Mouse (Mus musculus) liver, embryonic 11.5 days (tissue): Measurements from ENCODE around the gene Gm10226. TPM values are rescaled to one million over a fixed set of nuclear protein-coding genes. Genes with fewer than 3 reads are reported as not detected.
"Not testable (repeated sequence)": the region's sequence is repeated elsewhere in the genome, so short reads cannot be mapped to it uniquely, and the experiment has no call there.

Experiments used
- ATAC-seq: fragments of 200-750 bp; cut with Nextera tagmentation; replicated peaks from 2 replicates; pipeline ENCODE4 v1.8.0; 2017; ENCODE audit warnings: moderate number of reproducible peaks, mild to moderate bottlenecking, moderate TSS enrichment, moderate library complexity; ENCODE audit not compliant: low FRiP score
- DNase-seq: peaks from one replicate; pipeline ENCODE4 v3.0.0-alpha.2; 2017; ENCODE audit warnings: low spot score
- H3K27ac ChIP-seq: fragments of 300-500 bp; sonication (generic); 2 replicates; pipeline ENCODE4 v1.5.1; 2014; ENCODE audit warnings: mild to moderate bottlenecking, low read depth, low read length, control low read depth
- H3K27me3 ChIP-seq: fragments of 300-500 bp; sonication (generic); replicated peaks from 2 replicates; pipeline ENCODE4 v1.6.1; 2014; ENCODE audit warnings: low read length, mixed read lengths; ENCODE audit not compliant: control insufficient read depth, insufficient read depth
- H3K36me3 ChIP-seq: fragments of 300-500 bp; sonication (generic); 2 replicates; pipeline ENCODE4 v1.6.1; 2014; ENCODE audit warnings: mild to moderate bottlenecking, low read length, moderate library complexity, mixed read lengths; ENCODE audit not compliant: control insufficient read depth, insufficient read depth
- H3K4me1 ChIP-seq: fragments of 300-500 bp; sonication (generic); replicated peaks from 2 replicates; pipeline ENCODE4 v1.6.1; 2014; ENCODE audit warnings: low read length, mixed read lengths; ENCODE audit not compliant: control insufficient read depth, insufficient read depth
- H3K4me2 ChIP-seq: fragments of 300-500 bp; sonication (generic); 2 replicates; pipeline ENCODE4 v1.6.1; 2014; ENCODE audit warnings: mild to moderate bottlenecking, control low read depth, moderate library complexity
- H3K4me3 ChIP-seq: fragments of 300-500 bp; sonication (generic); 2 replicates; pipeline ENCODE4 v1.5.1; 2014; ENCODE audit warnings: low read depth, low read length, control low read depth
- H3K9ac ChIP-seq: fragments of 300-500 bp; sonication (generic); 2 replicates; pipeline ENCODE4 v1.6.1; 2014; ENCODE audit warnings: low read depth, low read length, control low read depth
- H3K9me3 ChIP-seq: fragments of 300-500 bp; sonication (generic); 2 replicates; pipeline ENCODE4 v1.6.1; 2016; ENCODE audit warnings: low read length, inconsistent platforms, mixed read lengths; ENCODE audit not compliant: control insufficient read depth
- WGBS: fragments of 180-500 bp; shearing (Covaris S2); extraction: QIAGEN DNeasy Blood & Tissue Kit; methylation state at CpG from one replicate; pipeline ENCODE4 v1.1.7; 2014; 5-methylcytosine and 5-hydroxymethylcytosine counted together
- polyA plus RNA-seq: library from polyadenylated mRNA; unstranded; fragments of >200 nt; fragmentation: Nextera tagmentation; extraction: Ambion mirVana; gene quantifications from 2 replicates; pipeline ENCODE4 v1.2.1, GENCODE M21; 2014

Gm10226 gene
- polyA plus RNA-seq, result 6.1 and 8.7 TPM in 2 replicates

DNA sequence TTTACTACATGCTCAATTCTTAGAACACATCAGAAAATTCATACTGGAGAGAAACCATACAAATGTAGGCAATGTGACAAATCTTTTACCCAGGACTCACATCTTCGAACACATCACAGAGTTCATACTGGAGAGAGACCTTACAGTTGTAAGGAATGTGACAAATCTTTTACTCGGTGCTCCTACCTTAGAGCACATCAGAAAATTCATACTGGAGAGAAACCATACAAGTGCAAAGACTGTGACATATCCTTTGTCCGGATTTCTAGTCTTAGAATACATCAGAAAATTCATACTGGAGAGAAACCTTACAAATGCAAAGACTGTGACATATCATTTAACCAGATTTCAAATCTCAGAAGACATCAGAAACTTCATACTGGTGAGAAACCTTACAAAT, at the start of gene Gm10226:
Gene Gm10226, plus strand, starts transcription at position 301 of the 400 bp plus-strand sequence.
- no peak within 1 kb of the TSS for H3K4me2 ChIP-seq
- H3K4me1 ChIP-seq, result no peaks in the 10 kb centered on the region
- H3K36me3 ChIP-seq, result no peaks in the 10 kb centered on the region
- no peak within 1 kb of the TSS for H3K9ac ChIP-seq
- H3K4me3 ChIP-seq, result no peak within 1 kb of the TSS
- H3K27me3 ChIP-seq, result no peaks in the 10 kb centered on the region
- H3K9me3 ChIP-seq, result no peaks in the 10 kb centered on the region
- no peak within 1 kb of the TSS for H3K27ac ChIP-seq
- no peak for DNase-seq
- 80% methylated on average over 3 of the region's 3 CpGs for WGBS
- no peak for ATAC-seq

DNA sequence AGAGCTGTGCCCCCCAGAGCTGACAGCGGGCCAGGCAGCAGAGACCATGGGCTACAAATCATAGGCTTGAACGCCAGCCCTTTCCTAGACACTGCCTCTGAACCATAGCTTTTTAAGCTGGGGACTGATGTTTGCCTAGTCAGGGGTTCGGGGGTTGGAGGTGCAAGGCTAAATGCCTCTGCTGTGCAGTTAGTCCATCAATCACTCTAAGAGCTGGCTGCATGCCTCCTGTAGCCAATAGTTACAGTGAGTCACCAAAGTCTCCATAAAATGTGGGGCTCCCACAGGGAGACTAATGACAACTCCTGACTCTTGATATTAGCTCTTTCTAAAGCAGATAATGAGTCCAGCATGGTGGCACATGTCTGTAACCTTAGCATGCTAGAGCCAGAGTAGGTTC, 42.9 kb upstream of the Gm10226 start:
- Histone ChIP-seq H3K4me1 (peaks cover 3% of the 10 kb centered on the region; the same call in 1 of the 2 replicates), H3K36me3 (no peaks in the 10 kb centered on the region), H3K27me3 (no peaks in the 10 kb centered on the region), H3K9me3 (no peaks in the 10 kb centered on the region), H3K4me3 (no peak overlapping the region), H3K9ac (no peak overlapping the region), H3K27ac (no peak overlapping the region), H3K4me2 (no peak overlapping the region)
- WGBS, result 64% methylated on average over 3 of the region's 3 CpGs
- no peak for ATAC-seq
- DNase-seq, result no peak

DNA sequence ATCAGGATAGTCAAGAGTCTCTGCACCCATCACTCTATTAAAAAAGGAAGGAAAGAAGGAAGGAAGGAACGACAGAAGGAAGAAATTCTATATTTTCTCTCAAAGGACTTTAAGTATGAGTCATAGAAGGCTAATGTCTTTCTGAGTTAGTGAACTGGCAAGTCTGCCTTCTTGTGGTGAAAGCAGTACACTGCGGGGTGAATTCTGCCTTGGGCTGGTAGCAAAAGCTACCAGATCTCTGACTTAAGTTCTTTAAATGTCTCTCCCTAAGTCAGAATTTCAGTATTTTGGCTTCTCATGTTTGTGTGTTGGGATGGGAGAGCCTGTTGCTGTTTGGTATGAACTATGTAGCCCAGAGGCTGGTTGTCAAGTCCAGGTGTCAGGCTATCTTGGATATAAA, 41.7 kb upstream of the Gm10226 start:
- no peak for DNase-seq
- Histone ChIP-seq H3K4me2 (peak overlapping the region; percentile 62), H3K27ac (peak overlapping the region; percentile 65; the same call in 1 of the 2 replicates), H3K36me3 (no peaks in the 10 kb centered on the region), H3K4me3 (peak overlapping the region; percentile 52), H3K4me1 (peaks cover 3% of the 10 kb centered on the region; the same call in 1 of the 2 replicates), H3K9me3 (no peaks in the 10 kb centered on the region), H3K27me3 (no peaks in the 10 kb centered on the region), H3K9ac (peak overlapping the region; percentile 53)
- 19% methylated on average over 2 of the region's 2 CpGs for WGBS
- peak; percentile 43 for ATAC-seq

DNA sequence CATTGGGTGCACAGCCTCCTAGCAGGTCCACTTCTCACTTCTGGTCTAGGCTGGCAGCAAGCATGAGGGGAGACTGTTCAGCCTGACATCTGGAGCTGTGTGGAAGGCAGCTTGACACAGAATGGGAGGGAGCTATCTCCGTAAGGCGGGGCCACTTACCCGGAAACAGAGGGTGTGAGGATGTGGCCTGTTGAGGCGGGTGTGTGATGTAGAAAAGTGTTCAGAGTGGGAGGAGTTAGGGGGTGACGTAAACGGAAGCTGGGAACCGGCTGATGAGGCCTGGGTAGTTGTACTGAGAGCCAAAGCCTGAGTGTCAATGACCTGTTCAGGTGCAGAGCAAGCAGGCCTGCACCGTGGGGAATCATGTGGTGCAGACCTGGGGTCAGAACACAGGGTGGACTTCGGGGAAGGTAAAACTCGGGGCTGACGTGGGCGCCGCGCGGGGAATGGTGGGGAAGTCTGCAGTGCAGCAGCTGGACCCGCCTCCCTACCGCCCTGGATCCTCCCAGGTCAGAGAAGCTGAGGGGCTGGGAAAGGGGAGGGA, 41.2 kb upstream of the Gm10226 start, which contains the start of gene Zfp983:
Gene Zfp983, plus strand, starts transcription at position 261 of the 544 bp plus-strand sequence.
- H3K9me3 ChIP-seq, H3K27me3 ChIP-seq, H3K36me3 ChIP-seq, H3K4me1 ChIP-seq: not testable (repeated sequence)
- Histone ChIP-seq H3K27ac (peak within 1 kb of the TSS; percentile 65; the same call in 1 of the 2 replicates), H3K4me3 (peak within 1 kb of the TSS; percentile 52), H3K9ac (peak within 1 kb of the TSS; percentile 56), H3K4me2 (peak within 1 kb of the TSS; percentile 62)
- ATAC-seq (peak; percentile 100), DNase-seq (peak; percentile 75)
- 0% methylated on average over 17 of the region's 17 CpGs for WGBS

DNA sequence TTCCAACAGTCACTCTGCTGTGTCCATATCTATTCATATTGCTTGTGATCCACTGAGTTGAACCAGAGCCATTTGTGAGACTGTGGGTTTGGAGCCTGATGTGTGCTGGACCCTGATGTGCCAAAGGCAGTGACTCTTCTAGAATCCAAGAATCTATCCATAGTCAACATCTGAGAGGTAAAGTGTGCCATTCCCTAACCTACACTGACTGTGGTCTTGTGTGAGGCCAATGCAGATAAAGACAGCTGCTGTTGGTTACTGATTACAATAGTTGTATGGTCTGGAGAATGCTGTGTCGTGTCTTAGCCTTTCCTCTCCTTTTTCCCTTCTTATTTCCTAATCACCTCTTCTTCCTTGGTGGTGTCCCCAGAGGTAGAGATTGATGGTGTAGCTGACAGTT, 12.8 kb upstream of the Gm10226 start:
- Histone ChIP-seq H3K4me3 (peak overlapping the region; percentile 7; the same call in 1 of the 2 replicates), H3K4me2 (peak overlapping the region; percentile 77)
- not testable (repeated sequence) for H3K27ac ChIP-seq, H3K9me3 ChIP-seq, DNase-seq, H3K4me1 ChIP-seq, H3K9ac ChIP-seq, H3K27me3 ChIP-seq, H3K36me3 ChIP-seq
- 7% methylated on average over 1 of the region's 1 CpGs for WGBS
- peak; percentile 65 for ATAC-seq

DNA sequence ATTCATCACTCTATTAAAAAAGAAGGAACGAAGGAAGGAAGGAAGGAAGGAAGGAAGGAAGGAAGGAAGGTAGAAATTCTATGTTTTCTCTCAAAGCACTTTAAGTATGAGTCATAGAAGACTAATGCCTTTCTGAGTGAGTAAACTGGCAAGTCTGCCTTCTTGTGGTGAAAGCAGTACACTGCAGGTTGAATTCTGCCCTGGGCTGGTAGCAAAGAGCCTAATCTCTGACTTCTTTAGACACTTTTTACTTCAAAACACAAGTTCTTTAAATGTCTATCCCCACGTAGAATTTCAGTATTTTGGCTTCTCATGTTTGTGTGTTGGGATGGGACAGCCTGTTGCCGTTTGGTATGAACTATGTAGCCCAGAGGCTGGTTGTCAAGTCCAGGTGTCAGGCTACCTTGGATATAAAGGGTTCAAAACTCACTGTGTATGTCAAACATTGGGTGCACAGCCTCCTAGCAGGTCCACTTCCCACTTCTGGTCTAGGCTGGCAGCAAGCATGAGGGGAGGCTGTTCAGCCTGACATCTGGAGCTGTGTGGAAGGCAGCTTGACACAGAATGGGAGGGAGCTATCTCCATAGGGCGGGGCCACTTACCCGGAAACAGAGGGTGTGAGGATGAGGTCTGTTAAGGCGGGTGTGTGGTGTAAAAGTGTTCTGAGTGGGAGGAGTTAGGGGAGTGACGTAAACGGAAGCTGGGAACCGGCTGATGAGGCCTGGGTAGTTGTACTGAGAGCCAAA, 12.2 kb upstream of the Gm10226 start:
- peak overlapping the region; percentile 77 for H3K4me2 ChIP-seq
- H3K27me3 ChIP-seq, result no peaks in the 10 kb centered on the region
- H3K9ac ChIP-seq, result peak overlapping the region; percentile 66
- peak overlapping the region; percentile 56 for H3K4me3 ChIP-seq
- H3K27ac ChIP-seq, result peak overlapping the region; percentile 88
- no peaks in the 10 kb centered on the region for H3K9me3 ChIP-seq
- no peaks in the 10 kb centered on the region for H3K36me3 ChIP-seq
- peak; percentile 99 for ATAC-seq
- WGBS, result 2% methylated on average over 9 of the region's 9 CpGs
- H3K4me1 ChIP-seq, result no peaks in the 10 kb centered on the region; the same call in 1 of the 2 replicates
- DNase-seq, result peak; percentile 79

DNA sequence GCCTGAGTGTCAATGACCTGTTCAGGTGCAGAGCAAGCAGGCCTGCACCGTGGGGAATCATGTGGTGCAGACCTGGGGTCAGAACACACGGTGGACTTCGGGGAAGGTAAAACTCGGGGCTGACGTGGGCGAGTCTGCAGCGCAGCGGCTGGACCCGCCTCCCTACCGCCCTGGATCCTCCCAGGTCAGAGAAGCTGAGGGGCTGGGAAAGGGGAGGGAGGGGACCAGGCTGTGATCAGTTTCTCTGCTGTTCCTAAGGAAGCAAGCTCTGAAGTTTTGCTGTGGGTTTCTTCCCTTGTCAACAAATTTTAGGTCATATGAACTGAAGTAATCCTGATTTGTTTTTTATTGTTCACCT, 11.7 kb upstream of the Gm10226 start:
- H3K4me3 ChIP-seq, result peak overlapping the region; percentile 56
- peak overlapping the region; percentile 77 for H3K4me2 ChIP-seq
- H3K27ac ChIP-seq, H3K4me1 ChIP-seq, H3K36me3 ChIP-seq, H3K27me3 ChIP-seq, H3K9me3 ChIP-seq: not testable (repeated sequence)
- H3K9ac ChIP-seq, result peak overlapping the region; percentile 66
- peak; percentile 85 for ATAC-seq
- WGBS, result 0% methylated on average over 10 of the region's 10 CpGs
- DNase-seq, result peak; percentile 68

DNA sequence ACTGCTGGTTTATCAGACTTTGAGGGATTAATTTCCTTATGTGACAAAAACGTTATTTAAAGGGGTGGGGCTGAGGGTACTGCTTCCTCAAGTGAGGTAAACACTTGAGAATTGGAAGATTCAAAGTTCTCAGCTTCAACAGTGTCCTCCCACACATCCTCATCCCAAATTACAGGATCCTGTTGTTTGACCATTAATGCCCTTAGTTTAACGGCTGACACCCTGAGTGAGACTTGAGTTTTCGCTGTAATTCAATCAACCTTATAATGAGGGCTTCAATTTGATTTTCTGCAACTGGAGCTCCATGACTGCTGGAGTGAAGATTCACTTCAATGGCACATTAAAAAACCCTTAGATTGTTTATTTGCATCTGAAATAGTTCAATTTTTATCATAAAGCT, 1.7 kb downstream of the Gm10226 start:
- ATAC-seq, result no peak
- no peak overlapping the region for H3K4me3 ChIP-seq
- 72% methylated on average over 3 of the region's 3 CpGs for WGBS
- no peaks in the 10 kb centered on the region for H3K27me3 ChIP-seq
- H3K4me1 ChIP-seq, result no peaks in the 10 kb centered on the region
- no peaks in the 10 kb centered on the region for H3K9me3 ChIP-seq
- no peak overlapping the region for H3K4me2 ChIP-seq
- no peaks in the 10 kb centered on the region for H3K36me3 ChIP-seq
- H3K9ac ChIP-seq, result no peak overlapping the region
- no peak for DNase-seq
- no peak overlapping the region for H3K27ac ChIP-seq

DNA sequence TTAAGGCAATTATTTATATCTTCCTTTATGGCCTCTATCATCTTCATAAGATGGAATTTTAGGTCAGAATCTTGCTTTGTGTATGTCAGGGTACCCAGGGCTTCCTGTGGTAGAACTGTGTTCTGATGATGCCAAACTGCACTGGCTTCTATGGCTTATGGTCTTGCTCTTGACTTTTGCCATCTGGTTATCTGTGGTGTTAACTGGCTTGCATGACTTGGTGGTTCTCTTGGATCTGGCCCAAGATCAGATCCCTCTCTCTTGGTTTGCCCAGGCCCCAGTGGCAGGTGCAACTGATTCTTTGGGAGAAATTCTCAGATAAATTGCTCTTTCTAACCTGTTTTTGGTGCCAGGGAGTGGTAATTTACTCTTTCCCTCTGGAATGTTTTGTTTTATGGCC, 4.4 kb downstream of the Gm10226 start:
- Histone ChIP-seq H3K4me2 (no peak overlapping the region), H3K36me3 (no peaks in the 10 kb centered on the region), H3K4me3 (no peak overlapping the region), H3K4me1 (no peaks in the 10 kb centered on the region), H3K9me3 (no peaks in the 10 kb centered on the region), H3K27ac (no peak overlapping the region), H3K9ac (no peak overlapping the region), H3K27me3 (no peaks in the 10 kb centered on the region)
- no peak for DNase-seq
- no peak for ATAC-seq
